Mouse (Mus musculus) yolk sac, embryonic 10.5 days (tissue): ENCODE measurements around the gene Vps53.
"Not testable (repeated sequence)": the region's sequence is repeated elsewhere in the genome, so short reads cannot be mapped to it uniquely, and the experiment has no call there.

Source experiments
- DNase-seq: peaks from one replicate; pipeline ENCODE4 v3.0.0-alpha.2; 2017; ENCODE audit warnings: low spot score

Vps53 gene

DNA sequence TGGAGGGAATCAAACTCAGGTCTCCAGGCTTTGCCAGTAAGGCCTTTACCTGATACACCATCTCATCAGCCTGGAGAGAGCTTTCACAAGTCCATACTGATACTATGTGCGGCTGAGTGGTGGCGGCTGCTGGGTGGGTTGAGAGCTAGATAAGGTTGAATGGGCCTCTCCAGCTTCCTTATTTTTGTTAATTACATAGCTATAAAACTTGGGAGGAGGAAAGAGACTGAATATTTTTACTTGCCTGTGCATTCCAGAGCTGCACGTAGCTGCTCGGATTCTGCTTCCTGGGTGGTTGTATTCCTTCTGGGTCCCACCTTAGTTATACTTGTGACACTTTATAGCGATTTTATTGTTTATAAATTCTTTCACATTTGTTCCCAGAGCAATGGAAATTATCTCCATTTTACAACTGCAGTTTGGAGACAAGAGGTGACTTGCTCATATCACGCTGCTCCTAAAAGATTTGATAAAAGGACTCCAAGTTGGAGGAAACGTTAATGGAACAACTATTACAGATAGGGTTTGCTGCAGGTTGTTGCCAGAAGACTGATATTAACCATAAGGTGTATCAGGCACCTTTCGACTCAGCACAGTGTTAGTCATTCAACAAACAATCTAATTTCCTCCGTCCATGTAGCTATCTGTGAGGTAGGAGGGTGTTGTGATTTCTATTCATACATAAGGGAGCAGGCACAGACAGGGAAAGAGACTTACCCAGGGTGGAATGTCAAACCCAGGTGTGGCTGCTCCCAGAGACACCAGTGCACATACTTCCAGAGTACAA lies 168.4 kb downstream of the Vps53 start:
- no peak for DNase-seq

DNA sequence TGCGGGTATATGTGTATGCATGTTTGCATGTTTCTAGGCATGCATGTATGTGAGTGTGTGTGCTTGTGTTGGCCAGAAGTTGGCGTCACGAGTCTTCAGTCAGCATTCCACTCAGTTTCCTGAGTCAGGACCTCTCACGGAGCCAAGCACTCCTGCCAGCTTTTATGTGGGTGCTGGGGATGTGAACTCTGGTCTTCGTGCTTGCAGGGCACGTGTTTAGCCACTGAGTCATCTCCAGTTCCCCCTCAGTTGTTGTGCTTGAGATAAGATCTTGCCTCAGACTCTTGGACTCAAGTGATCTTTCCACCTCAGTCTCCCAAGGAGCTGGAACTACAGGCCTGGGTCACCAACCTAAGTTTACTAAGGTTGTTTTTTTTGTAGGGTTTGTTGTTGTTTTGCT lies 170.3 kb downstream of the Vps53 start:
- no peak for DNase-seq

DNA sequence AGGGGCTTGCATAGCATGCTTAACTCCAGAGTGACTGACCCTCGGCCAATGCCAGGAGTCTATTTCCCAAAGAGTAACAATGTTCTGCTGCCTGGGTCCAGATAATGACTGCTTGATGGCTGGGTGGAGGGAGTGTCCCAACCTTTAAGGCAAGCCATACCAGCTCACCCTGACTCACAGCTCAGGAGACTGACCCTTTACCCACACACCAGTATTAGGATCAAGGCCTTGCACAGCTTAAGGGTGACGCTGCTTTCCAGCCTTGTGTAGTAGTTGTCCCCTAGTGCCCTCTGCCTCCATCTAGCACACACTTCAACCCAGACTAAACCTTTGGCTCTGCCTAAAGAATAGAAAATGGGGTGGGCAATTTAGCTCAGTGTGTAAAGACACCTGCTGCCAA lies 171.3 kb downstream of the Vps53 start:
- DNase-seq, result no peak

DNA sequence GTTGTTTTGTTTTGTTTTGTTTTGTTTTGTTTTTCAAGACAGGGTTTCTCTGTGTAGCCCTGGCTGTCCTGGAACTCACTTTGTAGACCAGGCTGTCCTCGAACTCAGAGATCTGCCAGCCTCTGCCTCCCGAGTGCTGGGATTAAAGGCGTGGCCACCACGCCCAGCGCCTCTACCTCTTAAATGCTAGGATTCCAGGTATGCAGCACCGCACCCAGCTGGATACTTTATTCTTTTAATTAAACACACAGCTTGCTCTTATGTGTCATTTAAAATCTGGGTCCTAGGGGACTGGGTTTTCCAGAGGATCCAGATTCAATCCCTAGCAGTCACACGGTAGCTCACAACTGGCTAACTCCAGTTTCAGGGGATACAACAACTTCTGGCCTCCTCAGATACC lies 175.2 kb downstream of the Vps53 start:
- DNase-seq, result not testable (repeated sequence)

DNA sequence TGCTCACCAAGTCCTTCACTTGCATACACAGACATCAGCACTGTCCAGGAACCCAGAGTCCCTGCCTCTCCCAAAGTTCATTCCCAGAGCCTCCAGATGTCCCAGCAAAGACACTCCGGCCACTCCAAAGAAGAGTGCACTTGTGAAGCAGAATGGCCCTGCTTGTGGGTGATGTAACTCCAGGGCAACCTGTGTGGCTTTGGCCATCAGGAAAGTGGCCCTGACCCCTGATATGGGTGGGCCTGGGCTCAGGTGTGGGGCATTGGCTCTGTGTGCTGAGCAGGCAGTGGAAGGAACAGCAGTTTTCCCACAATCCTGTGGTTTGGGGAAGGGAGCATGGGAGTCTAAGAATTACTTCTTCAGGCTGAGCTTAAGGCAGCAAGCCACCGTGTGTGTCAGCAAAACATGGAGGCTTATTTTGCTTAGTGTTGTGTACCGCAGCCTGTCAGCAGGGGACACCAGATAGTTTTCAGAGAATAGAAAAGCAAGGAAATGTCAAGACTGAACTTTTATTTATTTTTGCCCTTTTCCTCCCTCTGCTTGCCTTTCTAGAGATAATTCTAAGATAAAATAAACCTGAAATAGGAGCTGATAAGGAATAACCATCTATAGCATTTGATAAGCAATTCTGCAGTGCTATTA lies 178.1 kb downstream of the Vps53 start:
- DNase-seq, result no peak

DNA sequence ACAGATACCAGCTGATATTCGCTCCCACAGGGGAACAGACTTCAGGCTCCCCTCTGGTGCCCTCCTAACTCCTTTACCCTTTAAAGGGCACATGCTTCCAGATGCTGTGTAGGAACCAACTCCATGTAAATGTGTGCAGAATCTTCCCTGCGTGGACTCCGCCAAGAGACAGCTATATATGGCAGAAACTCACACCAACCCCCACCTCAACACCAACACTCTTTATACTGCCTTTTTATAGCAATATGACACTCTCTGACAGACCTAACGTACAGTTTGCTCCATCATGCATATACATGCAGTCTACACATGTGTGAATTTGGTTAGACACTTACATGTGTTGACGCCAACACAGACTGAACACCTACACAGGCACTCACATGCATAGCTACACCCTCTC lies 178.7 kb downstream of the Vps53 start:
- no peak for DNase-seq

DNA sequence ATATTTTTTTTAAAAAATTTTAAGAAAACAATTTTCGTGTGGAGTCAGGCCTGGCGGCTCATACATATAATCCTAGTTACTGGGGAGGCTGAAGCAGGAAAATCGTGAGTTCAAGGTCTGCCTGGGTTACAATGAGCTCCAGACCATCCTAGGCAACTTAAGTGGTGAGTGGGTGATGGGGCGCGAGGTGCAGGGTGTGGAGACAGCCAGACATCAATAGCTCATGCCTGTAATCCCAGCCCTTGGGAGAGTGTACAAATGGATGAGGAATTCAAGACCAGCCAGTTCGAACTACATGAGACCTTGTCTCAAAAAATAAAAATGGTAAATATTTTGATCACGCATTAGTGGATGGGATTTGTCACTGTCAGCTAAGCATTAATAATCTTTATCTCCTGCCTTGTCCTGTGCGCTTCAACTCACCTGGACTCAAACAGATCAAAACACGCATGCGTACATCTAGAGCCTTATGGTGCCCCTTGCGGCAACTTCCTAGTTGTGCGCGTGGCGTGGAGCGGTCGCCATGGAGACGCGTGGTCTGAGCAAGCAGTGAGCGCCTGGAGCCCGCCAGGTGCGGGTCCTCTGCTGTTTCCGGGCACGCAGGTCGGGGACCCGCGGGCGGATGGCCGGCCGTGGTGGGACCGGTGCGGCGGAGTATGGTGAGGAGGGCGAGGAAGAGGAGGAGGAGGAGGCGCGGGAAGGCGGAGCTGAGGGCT lies 179.8 kb downstream of the Vps53 start, which contains the start of gene 1700016K19Rik:
1700016K19Rik (plus strand) TSS at position 473 of the 716 bp plus-strand sequence.
- peak; percentile 74 for DNase-seq
